Mouse (Mus musculus) kidney, adult 8-10 months (tissue): ENCODE measurements at regions not wholly inside any gene's neighbourhood (a gene's known extent, or its start where the extent isn't known, plus 50 kb on each side); places are given as distances from the start of the nearest gene placed in this dataset.
"Not testable (repeated sequence)": the region's sequence is repeated elsewhere in the genome, so short reads cannot be mapped to it uniquely, and the experiment has no call there.

Source experiments
- DNase-seq, 2 experiments: peaks; one replicate each; pipeline ENCODE4 v3.0.0; 2022

DNA sequence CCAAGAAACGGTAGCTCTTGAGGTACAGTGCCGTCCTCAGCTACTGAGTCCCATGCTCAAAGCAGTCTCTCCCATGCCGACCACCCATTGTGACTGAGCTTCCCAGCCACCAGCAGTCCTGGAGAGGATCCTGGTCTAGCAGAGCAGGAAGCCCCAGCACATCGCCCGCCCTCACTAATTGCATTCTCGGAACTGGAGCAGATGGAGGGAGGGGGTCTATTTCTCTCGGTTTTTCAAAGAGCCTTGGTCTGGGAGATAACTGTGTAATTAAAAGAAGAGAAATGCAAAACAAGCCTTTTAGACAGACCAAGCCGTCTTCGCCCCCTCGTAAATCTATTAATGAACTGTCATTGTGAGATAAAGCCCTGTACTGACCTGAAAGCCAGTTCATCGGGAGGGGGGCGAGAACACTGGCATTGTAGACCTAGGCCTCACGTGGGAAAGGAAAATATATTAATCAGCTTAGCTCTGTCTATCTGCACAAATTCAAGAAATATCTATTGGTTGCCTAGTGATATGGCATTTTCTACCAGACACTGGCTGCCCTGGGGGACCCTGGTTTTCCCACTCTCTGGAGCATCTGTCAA lies 405.4 kb downstream of the Ptpru start:
- no peak for DNase-seq

DNA sequence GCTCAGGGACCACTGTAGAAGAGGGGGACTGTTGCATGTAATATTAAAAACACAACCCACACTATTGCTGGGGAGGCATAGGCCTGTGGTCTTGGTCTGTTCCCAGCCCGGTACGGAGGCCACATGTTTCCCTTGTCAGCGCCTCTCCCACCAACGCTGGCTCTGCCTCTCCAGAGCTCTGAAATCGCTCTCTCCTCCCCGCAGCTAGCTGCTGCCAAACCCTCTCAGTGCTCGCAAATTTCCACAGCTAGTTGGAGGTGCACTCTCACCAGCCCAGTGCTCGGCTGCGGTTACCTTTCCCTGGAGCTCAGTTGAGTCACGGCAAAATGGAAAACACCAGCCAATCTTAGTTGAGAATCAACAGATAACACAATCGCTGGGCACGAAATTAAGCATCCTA lies 402.9 kb downstream of the Ptpru start:
- no peak for DNase-seq

DNA sequence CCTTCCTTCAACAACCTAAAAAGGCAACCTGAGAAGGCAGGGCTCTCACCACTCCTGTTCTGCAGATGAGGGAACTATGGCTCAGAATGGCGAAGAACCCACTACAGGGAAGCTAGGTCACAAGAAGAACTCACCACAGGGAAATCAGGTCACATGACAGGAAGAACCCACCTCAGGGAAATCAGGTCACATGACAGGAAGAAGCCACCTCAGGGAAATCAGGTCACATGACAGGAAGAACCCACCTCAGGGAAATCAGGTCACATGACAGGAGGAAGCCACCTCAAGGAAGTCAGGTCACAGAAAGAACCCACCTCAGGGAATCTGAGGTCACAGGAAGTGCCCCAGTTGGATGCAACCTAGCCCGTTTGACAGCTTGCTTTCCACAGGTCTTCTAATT lies 399.7 kb downstream of the Ptpru start:
- peak in 1 of 2 experiments; percentile 5 for DNase-seq

DNA sequence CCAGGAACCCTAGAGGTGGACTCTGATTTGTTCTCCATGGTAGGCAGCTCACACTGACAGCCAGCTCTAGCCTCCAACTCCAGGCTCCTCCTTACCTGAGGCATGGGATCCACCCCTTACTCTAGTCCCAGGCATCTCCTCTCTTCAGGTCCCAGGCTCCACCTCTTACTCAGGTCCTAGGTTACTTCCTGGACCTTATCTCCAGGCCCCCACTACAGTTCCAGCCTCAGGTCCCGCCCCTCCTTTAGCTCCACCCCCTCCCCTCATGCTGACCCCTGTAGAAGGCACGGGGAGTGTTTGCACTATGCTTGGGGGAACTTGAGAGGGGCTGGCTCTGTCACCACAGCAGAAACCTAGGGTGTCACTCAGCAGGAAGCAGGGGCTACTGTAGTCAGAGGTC lies 399.2 kb downstream of the Ptpru start:
- DNase-seq = no peak

DNA sequence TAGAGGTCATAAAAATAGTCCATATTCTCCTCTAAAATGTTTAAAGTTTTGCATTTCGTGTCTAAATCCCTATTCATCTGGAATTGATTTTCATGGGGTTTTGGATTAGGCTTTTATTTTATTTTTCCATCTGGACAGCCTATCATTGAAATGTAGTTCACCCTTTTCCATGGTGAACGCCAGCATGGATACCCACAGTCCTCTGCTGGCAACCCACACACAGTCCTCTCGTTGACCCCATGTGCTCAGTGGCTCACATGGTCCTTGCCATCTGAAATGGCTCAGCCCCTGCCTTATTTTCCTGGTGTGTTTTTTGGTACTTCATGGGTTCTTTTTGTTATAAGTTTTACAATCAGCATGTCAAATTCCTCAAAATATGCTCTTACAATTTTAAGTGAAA lies 397.2 kb downstream of the Ptpru start:
- no peak for DNase-seq

DNA sequence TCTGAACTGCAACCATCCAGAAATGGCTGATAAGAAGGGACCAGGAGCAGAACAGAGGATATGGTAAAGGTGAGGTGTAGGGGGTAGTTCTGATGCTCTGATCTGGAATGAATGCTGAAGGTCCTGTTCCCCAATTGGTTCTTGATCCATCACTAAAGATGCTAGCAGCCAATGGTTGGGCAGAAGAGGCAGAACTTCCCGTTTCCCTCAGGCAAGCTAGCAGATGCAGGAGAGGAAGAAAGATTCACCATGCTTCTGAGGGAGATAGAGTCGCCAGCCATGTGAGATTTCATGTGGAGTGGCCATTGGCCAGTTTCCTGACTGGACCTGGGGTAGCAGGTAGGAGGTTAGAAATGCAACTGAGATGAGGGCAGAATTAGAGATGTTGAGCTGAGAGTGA lies 394.6 kb downstream of the Ptpru start:
- no peak for DNase-seq

DNA sequence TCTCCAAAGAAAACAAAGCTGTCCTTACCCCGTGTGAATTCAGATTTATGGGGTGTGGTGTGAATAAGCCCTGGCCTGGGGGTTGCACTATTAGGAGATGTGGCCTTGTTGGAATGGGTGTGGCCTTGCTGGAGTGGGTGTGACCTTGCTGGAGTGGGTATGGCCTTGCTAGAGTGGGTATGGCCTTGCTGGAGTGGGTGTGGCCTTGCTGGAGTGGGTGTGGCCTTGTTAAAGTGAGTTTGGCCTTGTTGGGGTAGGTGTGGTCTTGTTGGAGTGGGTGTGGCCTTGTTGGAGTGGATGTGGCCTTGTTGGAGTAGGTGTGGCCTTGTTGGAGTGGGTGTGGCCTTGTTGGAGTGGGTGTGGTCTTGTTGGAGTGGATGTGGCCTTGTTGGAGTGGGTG lies 387.8 kb downstream of the Ptpru start:
- DNase-seq = not testable (repeated sequence)

DNA sequence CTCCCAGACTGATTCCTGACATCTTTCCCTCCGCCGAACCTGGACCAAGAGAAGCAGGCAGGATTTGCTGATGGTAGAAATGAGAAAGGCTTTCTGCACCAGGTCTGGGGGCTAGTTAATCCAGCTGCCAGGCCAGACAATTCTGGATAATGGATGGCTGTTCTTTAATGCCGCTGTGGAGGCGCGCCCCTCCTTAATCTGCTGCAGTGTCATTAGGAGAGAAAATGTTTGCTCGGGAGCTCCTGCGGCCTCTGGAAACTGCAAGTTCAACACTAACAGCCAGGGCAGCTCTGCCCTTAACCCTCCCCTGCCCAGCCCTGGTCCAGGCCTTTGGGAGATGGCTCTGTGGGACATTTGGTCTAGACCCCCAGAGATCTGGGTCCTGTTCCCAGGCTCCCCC lies 380.5 kb downstream of the Ptpru start:
- no peak for DNase-seq

DNA sequence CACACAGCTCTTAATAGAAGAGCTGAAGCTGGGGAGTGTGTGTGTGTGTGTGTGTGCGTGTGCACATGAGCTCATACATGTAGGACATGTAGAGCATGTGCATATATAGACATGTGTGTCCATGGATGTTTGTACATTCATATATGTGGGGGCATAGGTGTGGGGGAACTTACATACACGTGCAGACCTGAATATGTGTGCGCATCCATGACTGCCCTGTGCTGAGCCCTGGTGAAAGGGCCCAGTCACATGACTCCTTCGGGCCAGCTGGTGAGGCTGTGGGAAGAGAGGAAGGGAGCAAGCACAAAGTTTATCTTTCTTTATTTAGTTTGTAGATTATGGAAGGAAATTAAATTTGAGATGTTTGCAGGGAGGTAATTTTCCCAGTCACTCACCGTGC lies 378.3 kb downstream of the Ptpru start:
- no peak for DNase-seq

DNA sequence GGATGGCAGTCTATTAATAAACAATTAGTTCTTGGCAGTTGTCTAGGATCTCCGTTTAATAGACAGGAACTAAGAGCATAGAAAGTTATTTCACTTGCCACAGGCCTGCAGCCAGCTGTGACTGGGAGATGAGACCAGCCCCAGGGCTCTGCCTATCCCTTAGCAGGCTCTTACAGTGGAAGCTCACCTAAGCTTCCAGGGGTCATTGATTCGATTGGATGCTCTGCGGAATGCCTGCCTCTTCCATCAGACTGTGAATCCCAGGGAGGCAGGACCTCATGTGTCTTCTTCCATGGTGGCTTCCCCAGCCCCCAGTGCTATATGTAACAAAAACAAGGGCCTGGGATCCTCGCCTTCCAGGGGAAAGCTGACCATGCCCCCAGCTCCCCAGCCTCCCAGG lies 376.8 kb downstream of the Ptpru start:
- DNase-seq = no peak

DNA sequence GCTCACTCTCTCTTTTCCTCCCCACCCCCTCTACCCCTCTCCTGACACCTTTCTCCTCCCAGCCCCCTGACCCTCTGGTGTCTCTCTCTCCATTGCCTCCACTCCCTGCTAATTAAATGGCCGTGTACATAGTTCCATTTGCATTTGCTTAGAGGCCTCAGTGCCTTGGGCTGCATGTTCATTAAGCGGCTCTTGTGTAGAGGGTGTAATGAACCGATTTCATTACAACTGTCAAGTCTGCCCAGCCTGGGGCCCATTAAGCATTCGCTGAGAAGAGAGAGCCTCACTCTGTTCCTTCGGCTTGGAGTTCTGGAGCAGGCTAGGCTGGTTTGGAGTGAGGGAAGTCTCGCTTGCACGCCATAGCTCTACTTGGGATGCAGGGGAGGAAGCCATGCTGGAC lies 376.4 kb downstream of the Ptpru start:
- DNase-seq = no peak

DNA sequence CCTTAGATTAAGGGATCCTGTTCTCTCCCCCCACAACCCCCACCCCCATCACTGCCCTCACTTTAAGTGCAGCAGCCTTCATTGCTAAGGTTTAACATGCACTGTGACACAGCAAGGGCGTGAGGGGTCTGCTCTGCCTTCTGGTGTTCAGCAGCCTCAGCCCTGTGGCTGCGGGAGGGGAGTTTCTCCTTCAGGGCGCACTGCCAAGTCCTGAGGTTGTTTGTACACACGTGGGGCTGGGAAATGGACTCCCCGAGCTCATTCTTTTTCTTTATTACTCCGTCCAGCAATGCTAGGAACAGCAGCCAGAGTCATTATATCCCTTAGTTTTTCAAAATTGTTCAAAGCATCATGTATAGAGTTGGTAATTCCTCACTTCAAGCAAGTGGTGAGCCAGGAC lies 363.1 kb downstream of the Ptpru start:
- DNase-seq = no peak

DNA sequence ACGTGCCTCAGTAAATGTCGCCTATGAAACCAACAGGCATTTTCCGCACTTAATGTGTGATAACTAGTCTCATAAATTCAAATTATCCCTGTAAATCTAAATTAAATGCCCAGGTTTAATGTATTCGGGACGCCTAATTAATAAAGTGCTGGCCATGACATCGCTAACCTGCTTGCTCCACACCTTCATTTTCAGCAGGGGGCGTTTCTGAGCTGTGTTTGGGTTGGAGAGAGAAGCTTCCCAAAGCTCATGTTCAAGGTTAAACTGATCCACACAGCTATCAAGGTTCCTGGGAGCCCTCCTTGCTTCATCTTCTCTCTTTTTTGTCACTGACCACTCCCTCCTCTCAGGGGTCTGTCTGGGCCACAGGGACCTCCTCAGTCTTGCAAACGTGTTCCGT lies 359.2 kb downstream of the Ptpru start:
- DNase-seq = no peak

DNA sequence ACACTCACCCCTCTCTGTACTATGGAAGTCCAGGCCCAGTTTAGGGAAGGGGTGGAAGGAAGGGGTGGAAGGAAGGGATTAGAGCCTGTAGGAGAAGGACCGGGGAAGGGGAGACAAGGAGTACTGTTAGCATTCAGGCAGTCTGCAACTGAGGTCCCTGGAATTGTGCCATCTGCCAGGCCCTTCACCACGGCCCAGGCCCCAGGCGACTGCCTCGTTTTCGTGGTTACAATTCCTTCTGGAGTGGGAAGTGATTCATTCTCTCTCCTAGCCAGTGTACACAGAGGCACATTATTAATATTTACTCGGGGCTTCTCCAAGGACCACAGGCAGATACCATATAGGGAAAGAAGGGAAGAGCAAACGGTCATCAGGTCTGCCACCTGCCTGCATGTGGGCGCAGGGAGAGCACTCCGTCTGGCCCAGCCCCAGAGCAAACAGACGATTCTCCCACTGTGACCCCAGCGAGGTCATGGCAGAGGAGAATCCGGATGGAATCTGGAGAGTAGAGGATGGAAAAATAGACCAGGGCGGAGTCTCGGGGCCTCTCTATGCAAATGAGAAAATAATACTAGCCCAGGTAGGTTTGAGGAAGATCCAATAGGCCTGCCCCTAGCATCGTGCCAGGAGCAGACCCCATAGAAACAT lies 354.0 kb downstream of the Ptpru start:
- no peak for DNase-seq

DNA sequence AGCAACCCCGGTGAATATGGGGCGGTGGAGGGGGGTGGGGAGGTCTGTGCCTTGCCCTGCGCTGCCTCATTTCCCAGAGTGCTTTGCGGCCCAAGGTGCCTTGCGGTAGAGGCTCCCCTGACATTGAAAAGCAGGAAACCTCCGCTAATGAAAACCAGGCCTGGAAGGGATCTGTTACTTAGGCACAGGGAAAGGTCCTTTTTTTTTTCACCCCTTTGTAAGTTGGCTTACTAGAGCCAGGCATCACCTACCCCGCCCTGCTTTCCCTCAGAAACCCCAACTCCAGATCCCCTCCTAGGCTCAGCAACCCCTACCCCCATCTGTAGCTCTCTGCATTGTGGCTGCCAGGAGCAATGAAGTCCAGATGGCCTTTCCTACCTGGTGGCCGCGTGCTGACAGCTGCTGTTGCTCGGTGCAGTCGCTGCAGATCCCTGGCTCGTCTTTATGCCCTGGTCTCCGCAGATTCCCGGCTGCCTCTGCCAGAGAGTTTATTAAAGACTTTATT lies 353.4 kb downstream of the Ptpru start:
- no peak for DNase-seq

DNA sequence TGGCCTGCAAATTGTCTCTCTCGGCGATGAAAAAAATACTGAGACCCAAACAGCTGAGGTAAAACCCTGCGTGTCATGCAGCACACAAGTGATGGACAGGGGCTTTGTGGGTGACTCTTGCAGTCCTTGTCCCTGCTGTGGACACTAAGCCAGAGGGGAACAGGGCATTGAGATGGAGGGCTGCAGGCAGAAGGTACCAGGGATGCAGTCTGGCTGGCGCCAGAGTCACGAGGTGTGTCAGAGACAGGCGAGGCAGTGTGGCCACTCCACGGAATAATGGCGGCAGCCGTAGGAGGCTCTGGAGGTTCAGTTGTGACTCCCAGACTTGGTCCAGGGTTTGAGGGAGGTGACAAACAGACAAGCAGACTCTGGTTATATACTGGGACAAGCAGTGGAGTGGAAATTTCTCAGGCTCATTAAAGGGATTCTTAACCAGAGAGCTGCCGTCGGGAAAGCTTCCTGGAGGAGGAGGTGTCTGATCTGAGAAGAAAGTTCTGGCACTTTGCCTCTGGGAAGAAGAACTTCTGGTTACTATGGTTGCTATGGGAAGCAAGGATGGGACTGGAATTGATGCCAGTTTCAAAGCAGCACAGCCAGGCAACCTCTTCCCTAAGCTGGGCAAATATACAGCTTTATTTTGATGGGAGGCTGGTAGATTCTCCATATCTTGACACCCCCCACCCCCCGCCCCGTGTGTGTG lies 352.8 kb downstream of the Ptpru start:
- DNase-seq = no peak

DNA sequence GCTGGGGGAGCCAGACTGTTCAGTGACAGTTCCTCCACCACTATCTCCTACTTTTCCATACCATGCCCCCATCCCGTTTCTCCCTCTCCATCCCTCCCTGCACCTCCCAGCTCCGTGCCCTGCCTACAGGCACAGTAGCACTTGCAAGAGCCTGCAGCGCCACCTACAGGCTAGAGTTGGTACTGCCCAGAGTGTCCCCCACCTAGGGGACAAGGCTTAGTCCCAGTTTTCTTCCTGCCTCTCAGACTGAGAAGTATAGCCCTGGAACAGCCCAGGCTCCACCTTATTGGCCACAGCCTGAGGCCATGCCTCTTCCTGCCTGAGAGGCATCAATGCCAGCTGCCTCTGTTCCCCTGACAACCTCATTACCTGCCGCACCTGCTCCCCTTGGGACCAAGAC lies 351.3 kb downstream of the Ptpru start:
- peak; percentile 47 to 83 for DNase-seq

DNA sequence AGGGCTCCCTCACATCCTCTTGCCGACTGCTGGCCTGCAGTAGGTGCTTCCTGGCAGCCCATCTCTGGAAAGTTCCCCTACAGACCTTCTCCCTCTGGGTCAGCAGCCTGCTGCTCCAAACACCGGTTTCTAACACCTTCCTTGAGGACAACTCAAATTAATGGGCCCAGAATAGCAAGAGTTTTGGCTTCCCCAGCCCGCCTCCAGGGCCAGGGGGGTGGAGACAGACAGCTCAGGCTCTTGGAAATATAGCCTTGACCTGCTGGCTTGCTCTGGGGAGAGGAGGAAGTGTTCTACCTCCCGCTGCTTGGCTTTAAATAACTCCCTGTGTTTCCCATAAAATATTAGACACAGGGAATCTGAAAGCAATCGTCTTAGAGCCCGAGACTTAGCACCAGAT lies 349.8 kb downstream of the Ptpru start:
- DNase-seq = peak; percentile 32 to 39

DNA sequence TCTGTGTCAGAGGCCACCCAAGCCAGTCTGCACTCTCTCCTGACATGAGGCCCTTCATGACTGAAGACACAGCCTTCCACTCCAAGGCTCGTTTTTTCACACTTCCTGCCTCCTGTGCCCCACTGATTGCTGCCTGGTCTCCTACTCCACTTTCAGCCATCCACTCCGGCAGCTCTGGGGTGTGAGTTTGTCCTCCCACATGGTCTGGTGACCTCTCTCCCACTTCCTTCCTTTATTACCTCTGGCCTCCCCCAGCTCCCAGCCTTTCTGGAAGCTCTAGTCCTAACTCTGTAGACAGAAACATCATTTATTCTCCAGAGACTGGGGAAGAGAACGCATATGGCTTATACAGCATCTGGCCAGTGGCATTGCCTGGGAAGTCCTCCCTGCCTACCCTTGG lies 349.0 kb downstream of the Ptpru start:
- DNase-seq = no peak

DNA sequence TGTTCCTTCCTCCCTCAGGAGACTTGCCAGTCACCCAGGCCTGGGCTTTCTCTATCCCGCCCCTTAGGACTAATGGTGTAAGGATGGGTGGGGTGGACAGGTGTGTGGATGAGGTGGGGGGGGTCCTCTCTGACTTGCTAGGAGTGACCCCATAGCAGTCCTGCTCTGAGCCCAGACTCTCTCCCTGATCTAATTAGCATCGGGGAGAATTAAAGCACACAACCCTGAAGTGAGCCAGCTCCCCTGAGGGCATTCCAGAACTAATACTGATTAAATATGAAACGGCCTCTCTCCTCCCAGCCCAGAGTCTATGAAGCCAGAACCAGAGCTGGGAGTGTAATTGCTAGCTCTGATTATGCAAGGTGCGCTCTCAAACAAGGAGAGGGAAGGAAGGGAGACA lies 346.1 kb downstream of the Ptpru start:
- no peak for DNase-seq

DNA sequence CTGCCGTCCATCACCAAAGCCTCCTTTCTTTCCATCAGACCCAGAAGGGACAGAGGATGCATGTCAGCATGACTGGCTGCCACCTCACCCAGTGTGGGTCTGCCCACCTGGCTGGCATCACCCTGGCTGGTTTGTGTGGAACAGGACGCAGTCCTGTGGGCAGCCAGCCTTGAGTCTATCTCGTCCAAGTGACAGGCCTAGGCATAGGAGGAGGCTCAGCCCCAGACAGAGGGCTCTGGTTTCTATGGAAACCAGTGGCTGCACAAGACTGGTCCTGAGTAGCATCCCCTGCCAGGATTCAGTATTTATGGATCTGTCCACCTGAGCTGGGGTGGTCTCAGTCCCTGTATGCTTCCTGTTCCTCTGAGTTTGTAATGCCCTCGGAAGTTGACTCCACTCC lies 344.4 kb downstream of the Ptpru start:
- no peak for DNase-seq

DNA sequence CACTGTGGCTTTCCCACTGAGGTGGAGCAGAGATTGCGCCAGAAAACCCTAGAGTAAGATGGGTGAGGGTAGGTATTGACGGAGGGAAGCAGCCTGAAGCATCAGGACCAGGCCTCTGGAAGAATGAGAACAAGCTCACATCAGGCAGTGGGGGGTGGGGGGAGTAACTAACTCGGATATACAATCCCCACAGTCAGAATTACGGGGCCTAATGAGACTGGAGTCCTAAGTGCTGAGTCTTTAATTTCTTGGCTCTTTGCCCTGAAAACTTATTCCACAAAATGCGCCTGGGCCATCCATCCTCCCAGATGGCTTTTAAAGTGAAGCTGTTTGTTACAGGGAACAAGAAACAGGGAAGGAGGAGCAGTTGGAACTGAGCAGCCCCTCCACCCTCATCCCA lies 341.2 kb downstream of the Ptpru start:
- DNase-seq = no peak

DNA sequence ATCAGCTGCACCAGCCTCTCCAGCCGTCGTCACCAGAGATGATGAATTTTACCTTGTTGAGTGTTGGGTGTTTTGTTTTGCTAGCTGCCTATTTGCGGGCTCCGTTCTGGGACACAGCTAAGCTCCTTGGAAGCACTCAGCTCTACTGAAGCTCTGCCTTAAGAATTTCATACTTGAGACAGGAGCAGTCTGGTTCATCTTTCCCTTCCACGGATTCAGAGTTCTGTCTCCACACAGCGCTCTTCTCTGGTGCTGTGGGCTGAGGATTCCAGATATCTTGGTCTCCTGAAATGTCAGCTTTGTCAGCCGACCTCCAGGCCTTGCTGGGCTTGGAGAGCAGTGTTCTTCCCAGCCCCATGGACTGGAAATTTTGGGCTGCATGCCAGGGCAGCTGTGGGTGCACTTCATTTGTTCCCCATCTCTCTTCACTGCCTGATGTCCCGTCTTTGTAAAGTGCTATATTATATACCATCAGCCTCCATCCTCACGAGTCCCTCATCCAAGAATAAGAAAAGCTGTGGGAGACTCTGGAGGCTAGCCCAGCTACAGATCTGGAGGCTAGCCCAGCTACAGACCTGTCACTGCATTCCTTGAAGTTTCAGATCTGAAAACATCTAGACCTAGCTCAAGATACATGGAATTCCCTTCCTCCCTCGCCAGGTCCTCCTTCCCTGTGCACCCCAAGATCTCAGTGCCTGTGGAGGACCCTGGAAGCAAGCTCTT lies 337.0 kb downstream of the Ptpru start:
- no peak for DNase-seq

DNA sequence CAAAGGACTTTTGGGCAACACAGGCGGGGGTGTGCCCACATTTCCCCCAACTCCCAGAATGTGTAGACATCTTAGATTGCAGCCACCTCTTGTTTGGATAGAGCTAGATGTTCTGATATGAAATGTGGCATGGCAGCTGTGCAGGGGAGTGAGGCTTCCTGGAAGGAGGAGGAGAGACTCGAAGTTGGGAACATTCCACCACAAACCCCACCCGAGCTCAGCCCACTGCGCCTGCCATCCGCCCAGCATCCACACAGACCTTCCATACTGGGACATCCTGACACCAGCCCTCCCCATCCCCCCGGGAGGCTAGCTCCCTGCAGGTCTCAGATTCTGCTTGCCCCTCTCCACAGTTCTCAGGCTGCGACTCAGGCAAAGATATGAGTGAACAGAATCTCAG lies 329.9 kb downstream of the Ptpru start:
- DNase-seq = no peak
